Mouse (Mus musculus) granulocyte monocyte progenitor cell, adult 5-6 weeks (primary cell): ENCODE data around the gene Tprkb. TPM values are rescaled to one million over a fixed set of nuclear protein-coding genes. Genes with fewer than 3 reads are reported as not detected.
"Not testable (repeated sequence)": the region's sequence is repeated elsewhere in the genome, so short reads cannot be mapped to it uniquely, and the experiment has no call there.

Experiments
- ATAC-seq: replicated peaks from 2 replicates; pipeline ENCODE4 v1.8.0; 2016; ENCODE audit warnings: mild to moderate bottlenecking, moderate TSS enrichment, inconsistent platforms; ENCODE audit not compliant: poor library complexity, severe bottlenecking
- total RNA-seq, 2 experiments: library from RNA; stranded (forward) in 1 of 2; stranded (reverse) in 1 of 2; fragments of 200-712, 200-1000 nt in 1 of 2; fragments of >200 nt in 1 of 2; fragmentation: Nextera tagmentation in 1 of 2; gene quantifications; 2 replicates each; pipeline ENCODE4 v1.2.3; 2014 to 2017

Gene Tprkb
- total RNA-seq (2014; fragmentation: Nextera tagmentation): 26.0 and 30.1 TPM in 2 replicates
- total RNA-seq (2017): 17.3 and 40.0 TPM in 2 replicates

DNA sequence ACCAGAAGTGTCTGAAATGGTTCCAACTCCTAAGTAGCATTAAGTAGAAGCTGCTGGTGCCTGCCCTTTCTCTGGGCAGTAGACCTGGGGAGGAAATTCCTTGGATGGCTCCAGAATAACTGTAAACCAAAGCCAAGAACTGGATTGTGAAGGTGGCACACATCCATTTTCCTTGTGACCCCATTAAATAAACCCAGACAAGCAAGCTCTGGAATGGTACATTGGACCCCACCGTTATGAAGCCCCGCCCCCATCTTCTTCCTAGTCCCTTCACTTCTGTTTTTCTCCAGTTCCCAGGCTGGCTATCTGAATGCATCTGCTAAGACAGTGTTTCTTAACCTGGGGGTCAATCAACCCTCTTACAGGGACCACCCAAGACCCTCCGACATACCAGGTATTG, at the start of gene Tprkb:
Tprkb (plus strand) TSS at position 279 of the 400 bp plus-strand sequence.
- ATAC-seq: 0 out of 2 replicates have a peak, but pooled peaks have one; percentile 21

- no peak for ATAC-seq
Observed at GRCm38 (mm10) chr6:85862565-85862964, 49.1 kb upstream of the Tprkb start.

GRCm38 (mm10) chr6:85863136-85863535, 48.5 kb upstream of the Tprkb start:
- no peak for ATAC-seq

DNA sequence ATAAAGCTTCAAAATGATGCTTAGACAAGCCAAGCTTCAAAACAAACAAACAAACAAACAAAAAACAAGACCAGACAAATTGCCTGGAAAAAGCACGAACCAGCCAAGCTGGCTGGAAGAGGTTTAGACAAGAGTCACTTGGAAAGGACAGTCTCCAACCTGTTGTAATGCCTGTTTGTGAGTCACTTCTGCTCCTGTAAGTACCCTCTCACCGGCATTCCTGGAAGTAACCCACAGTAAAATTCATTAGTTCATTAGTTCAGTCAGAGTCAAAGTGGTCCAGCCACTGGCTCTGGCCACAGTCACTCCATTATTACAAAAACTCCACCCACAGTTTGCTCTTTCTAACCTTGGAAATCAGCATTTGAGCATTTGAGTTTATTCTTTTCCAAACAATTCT, 47.8 kb upstream of the Tprkb start:
- no peak for ATAC-seq

DNA sequence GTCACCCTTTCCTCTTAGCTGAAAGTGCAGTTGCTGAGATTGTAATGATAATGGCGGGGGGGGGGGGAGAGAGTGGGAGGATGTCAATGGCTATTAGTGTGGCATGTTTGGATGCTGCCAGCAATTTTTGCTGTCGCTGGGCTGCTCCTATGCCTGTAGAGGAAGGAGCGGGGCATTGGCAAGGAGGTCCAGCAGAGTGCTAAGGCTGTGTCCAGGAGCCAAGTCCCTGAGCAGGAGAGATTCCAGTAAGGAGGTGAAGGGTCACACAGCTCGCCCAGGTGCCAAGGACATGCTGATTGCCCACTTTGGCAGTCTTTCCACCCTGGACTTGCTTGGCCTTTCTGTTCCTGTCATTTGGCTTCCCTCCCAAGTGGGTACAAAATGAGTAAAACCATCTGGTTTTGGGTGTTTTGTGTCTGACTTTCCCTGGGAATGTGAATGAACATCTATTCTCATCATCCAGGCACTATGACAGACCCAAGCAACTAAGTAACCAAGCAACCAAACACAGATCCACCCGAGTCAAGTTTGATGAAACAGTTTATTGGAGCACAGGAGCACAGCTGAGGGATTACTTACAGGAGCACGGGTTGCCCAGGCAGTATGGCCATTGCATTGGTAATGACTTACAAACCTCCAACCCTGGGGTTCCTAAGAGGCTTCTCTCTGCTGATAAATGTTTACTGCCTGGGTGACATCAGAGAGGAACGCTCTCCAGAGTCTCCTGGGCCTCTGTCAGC, 46.6 kb upstream of the Tprkb start:
- ATAC-seq: not testable (repeated sequence)

- not testable (repeated sequence) for ATAC-seq
Observed at GRCm38 (mm10) chr6:85866166-85866565, 45.5 kb upstream of the Tprkb start.

GRCm38 (mm10) chr6:85866995-85867394, 44.7 kb upstream of the Tprkb start:
- ATAC-seq: not testable (repeated sequence)

- 0 out of 2 replicates have a peak, but pooled peaks have one; percentile 27 for ATAC-seq
Observed at GRCm38 (mm10) chr6:85867726-85868690, 43.7 kb upstream of the Tprkb start.

DNA sequence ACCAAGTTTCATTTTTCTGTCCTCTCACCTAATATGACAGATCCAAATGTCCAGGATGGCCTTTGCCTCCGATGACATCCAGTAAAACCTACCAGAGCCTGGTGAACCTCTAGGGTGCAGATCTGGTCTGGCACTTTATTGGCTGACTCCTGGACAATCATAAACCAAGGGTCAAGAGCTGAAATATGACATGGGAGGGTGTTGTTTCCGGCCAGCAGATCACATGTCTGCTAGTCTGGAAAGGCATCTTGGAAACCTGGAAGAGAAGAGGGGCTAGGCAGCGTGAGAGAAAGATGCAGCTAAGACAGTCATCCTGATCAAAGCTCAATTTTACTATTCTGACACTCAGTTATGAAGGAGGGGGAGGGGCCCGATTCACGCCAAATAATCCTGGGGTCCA, 42.7 kb upstream of the Tprkb start, which contains the start of gene Nat8f2:
Nat8f2 (minus strand) TSS at position 153 of the 400 bp plus-strand sequence.
- not testable (repeated sequence) for ATAC-seq

DNA sequence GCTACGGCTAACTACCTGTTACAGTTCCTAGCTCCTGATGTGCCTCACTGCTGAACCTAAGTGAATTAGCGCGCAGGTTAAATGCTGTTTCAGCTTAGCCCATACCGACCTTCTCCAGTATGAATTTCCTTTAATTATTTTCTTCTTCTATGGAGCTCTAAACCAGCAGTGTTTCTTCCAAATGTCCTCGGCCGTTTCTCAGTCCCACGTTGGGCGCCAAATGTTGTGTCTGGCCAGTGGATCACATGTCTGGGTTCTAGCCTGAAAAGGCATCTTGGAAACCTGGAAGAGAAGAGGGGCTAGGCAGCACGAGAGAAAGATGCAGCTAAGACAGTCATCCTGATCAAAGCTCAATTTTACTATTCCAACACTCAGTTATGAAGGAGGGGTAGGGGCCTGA, 28.4 kb upstream of the Tprkb start:
- not testable (repeated sequence) for ATAC-seq

GRCm38 (mm10) chr6:85884311-85884710, 27.4 kb upstream of the Tprkb start:
- no peak for ATAC-seq

DNA sequence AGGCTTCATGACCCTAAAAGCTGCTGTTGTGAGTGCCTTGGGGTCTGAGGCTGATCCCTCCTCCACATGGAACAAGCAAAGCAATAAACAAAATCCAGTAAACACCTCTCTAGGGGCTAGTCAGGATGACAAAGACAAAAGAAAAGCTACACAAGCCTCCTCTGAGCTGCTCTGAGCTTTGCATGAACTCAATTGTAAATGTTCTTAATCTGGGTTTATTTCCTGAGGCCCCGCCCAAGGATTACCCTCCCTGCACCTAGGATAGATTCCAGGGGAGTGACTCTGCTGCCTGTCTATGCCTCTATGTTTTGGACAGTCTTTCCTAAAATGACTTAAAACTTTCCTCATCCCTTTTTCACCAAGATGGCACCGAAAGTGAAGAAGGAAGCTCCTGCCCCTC, 22.7 kb upstream of the Tprkb start:
- no peak for ATAC-seq

GRCm38 (mm10) chr6:85895061-85895648, 16.5 kb upstream of the Tprkb start:
- ATAC-seq: peak; percentile 46

- ATAC-seq: not testable (repeated sequence)
Observed at GRCm38 (mm10) chr6:85898596-85899475, 12.8 kb upstream of the Tprkb start.

DNA sequence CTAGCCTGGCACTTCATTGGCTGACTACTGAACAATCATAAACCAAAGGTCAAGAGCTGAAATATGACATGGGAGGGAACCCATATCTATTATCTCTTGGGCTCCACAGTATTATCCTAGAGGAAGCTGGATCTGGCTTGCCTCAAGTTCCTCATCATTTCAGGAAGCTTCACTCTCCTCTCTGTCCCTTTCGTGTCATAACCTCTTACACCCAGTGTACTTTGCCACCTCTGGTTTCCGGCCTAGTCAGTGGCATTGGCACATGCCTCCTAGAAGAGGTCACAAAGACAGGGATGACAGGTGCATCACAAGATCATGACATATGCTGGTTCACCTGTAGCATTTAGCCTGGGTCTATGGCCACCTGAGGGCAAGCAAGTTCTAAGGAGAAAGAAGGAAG, 9.4 kb upstream of the Tprkb start:
- no peak for ATAC-seq

- peak; percentile 83 for ATAC-seq
Observed at GRCm38 (mm10) chr6:85904642-85905061, 7.0 kb upstream of the Tprkb start, which contains the start of gene Nat8f4. Gene Nat8f4 (minus strand): TSS chr6:85904884.

- ATAC-seq: not testable (repeated sequence)
Observed at GRCm38 (mm10) chr6:85906911-85907351, 4.7 kb upstream of the Tprkb start.

DNA sequence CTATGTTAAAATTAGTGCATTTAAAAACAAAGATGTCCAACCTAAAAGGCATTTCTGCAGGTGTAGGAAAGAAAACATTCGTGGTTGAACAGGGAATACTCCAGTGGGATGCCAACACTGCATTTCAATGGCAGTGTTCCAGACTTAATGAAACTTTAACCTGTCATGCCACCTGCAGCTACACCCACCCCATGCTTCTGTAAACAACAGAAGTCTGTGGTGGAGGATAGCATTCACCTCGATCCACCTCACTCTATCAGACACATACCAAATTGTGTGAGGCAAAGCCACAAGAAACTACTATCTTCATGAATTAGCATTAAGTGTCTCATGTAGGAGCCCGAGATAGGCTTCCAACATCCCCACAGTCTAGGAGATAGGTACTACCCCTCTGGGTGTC, 3.3 kb upstream of the Tprkb start:
- ATAC-seq: no peak

DNA sequence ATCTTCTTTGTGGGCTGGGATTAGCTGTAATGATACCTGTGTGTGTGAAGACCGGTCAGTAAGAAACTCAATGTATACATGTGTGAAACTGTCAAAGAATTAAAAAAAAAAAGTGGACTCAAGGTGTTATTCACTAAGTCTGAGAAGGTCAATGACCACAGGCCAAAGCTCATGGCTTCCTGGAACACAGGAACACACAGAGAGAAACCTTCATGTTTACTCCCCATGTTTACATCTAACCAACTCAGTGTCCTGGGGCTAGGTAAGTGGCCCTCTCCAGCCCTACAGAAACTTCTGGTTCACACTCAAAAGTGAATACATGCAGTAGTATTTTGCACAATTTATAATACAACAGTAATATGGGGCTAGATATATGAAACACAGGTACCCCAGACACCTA, 2.0 kb upstream of the Tprkb start:
- no peak for ATAC-seq
